Mouse (Mus musculus): ENCODE results near the gene Gm4302.
"Not testable (repeated sequence)": the region's sequence is repeated elsewhere in the genome, so short reads cannot be mapped to it uniquely, and the experiment has no call there.

The Gm4302 gene

DNA sequence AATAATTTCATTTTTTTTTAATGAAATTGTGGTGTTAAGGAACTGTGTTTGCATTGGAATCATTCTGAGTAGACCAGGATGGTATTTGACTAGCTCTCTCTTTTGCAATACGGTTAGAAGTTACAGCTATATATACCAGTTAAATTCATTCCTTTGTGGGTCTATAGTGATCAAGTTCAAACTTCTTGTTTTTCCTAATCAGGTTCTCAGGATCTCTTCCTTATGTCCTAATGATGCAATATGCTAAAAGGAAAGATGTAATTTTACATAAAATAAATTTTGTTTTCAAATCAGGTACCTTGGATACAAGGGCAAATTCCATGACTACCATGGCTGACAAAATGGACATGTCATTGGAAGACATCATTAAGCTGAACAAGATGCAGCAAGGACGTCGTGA, at the start of gene Gm4302:
Gm4302 (plus strand) TSS at position 301 of the 400 bp plus-strand sequence.
- DNase-seq: not testable (repeated sequence)

DNA sequence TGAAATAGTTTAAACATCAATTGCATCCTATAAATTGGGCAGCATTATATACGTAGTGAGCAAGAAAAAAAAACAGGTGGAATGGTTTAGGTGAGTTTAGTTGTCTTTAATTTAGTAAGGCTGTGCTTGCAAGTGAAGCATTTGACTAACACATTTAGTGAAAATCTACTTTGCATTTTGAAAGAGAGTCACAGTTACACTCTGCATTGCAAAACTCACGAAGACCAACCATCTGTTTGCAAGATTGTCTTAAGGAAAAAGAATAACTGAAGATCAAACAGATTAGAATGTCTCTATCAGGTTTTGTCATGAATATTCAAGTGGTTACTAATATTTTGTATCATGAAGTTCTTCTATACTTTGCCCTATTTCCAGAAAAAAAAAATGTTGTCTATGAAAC, 44.5 kb upstream of the Gm4302 start:
- DNase-seq: no peak

DNA sequence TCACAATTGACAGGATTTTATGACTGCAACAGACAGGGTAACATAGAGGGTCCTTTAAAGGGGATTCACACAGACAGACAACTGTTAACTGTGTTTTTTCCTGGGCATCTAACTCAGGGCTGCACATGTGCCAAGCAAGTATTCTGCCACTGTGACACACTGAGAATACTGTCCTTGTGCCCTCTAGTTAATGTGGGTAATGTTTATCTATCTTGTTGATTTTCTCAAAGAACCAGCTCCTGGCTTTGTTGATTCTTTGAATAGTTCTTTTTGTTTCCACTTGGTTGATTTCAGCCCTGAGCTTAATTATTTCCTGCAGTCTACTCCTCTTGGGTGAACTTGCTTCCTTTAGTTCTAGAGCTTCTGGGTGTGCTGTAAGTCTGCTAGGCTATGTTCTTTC, 40.5 kb upstream of the Gm4302 start:
- DNase-seq: not testable (repeated sequence)

DNA sequence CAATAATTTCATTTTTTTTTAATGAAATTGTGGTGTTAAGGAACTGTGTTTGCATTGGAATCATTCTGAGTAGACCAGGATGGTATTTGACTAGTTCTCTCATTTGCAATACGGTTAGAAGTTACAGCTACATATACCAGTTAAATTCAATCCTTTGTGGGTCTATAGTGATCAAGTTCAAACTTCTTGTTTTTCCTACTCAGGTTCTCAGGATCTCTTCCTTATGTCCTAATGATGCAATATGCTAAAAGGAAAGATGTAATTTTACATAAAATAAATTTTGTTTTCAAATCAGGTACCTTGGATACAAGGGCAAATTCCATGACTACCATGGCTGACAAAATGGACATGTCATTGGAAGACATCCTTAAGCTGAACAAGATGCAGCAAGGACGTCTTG, 5.3 kb upstream of the Gm4302 start, which contains the start of gene Gm4301:
Gm4301 (plus strand) TSS at position 301 of the 400 bp plus-strand sequence.
- not testable (repeated sequence) for DNase-seq

DNA sequence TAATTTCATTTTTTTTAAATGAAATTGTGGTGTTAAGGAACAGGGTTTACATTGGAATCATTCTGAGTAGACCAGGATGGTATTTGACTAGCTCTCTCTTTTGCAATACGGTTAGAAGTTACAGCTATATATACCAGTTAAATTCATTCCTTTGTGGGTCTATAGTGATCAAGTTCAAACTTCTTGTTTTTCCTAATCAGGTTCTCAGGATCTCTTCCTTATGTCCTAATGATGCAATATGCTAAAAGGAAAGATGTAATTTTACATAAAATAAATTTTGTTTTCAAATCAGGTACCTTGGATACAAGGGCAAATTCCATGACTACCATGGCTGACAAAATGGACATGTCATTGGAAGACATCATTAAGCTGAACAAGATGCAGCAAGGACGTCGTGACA, 5.0 kb downstream of the Gm4302 start, which contains the start of gene Gm4303:
Gm4303 (plus strand) TSS at position 301 of the 400 bp plus-strand sequence.
- DNase-seq: not testable (repeated sequence)

DNA sequence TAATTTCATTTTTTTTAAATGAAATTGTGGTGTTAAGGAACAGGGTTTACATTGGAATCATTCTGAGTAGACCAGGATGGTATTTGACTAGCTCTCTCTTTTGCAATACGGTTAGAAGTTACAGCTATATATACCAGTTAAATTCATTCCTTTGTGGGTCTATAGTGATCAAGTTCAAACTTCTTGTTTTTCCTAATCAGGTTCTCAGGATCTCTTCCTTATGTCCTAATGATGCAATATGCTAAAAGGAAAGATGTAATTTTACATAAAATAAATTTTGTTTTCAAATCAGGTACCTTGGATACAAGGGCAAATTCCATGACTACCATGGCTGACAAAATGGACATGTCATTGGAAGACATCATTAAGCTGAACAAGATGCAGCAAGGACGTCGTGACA, 10.2 kb downstream of the Gm4302 start, which contains the start of gene Gm4305:
Gm4305 (plus strand) TSS at position 301 of the 400 bp plus-strand sequence.
- not testable (repeated sequence) for DNase-seq

DNA sequence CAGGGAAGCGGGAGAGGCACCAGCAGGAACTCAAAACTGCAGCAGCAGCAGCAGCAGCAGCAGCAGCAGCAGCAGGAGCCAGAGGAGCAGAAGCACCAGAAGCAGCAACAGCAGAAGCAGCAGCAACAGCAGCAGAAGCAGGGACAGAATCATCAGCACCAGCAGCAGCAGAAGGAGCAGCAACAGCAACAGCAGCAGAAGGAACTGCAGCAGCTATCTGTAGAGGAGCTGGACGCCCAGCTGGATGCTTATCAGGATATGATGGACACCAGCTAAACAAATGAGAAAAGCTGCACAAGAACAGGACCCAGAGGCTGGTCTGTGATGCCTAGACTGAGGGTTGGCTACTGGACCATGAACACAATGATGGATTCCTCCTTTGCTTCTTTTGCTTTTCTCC, 16.2 kb downstream of the Gm4302 start:
- not testable (repeated sequence) for DNase-seq

DNA sequence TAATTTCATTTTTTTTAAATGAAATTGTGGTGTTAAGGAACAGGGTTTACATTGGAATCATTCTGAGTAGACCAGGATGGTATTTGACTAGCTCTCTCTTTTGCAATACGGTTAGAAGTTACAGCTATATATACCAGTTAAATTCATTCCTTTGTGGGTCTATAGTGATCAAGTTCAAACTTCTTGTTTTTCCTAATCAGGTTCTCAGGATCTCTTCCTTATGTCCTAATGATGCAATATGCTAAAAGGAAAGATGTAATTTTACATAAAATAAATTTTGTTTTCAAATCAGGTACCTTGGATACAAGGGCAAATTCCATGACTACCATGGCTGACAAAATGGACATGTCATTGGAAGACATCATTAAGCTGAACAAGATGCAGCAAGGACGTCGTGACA, 20.4 kb downstream of the Gm4302 start, which contains the start of gene Gm4307:
Gm4307 (plus strand) TSS at position 301 of the 400 bp plus-strand sequence.
- not testable (repeated sequence) for DNase-seq

DNA sequence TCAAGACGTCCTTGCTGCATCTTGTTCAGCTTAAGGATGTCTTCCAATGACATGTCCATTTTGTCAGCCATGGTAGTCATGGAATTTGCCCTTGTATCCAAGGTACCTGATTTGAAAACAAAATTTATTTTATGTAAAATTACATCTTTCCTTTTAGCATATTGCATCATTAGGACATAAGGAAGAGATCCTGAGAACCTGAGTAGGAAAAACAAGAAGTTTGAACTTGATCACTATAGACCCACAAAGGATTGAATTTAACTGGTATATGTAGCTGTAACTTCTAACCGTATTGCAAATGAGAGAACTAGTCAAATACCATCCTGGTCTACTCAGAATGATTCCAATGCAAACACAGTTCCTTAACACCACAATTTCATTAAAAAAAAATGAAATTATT, 41.8 kb downstream of the Gm4302 start, which contains the start of gene Gm4312:
Gm4312 (minus strand) TSS at position 101 of the 400 bp plus-strand sequence.
- not testable (repeated sequence) for DNase-seq

Data from cerebellum, adult 9-11 months (tissue).